Mouse (Mus musculus) MEL (cell line): Measurements from ENCODE around the gene Rogdi. TPM values are rescaled to one million over a fixed set of nuclear protein-coding genes. Genes with fewer than 3 reads are reported as not detected.

Source experiments
- DNase-seq: peaks from one replicate; pipeline ENCODE4 v3.0.0; 2011; ENCODE audit warnings: low read depth, low spot score
- H3K27ac ChIP-seq: 2 replicates; pipeline ENCODE4 v1.5.1; 2012; ENCODE audit warnings: low read depth, mild to moderate bottlenecking, control low read depth, low read length, moderate library complexity; ENCODE audit not compliant: control insufficient read depth
- H3K27me3 ChIP-seq, 2 experiments: fragments of 150-350 bp in 1 of 2; sonication (generic) in 1 of 2; 2 replicates each; pipeline ENCODE4 v1.6.1; 2012; ENCODE audit warnings: low read length in 2 of 2, mild to moderate bottlenecking in 2 of 2, improper control_type of control experiment in 1 of 2, moderate library complexity in 1 of 2; ENCODE audit not compliant: insufficient read depth in 2 of 2, control insufficient read depth in 1 of 2
- H3K36me3 ChIP-seq, 2 experiments: 2 replicates each; pipeline ENCODE4 v1.6.1; 2012 to 2014; ENCODE audit warnings: low read length in 2 of 2, improper control_type of control experiment in 1 of 2, inconsistent platforms in 1 of 2, mild to moderate bottlenecking in 1 of 2; ENCODE audit not compliant: insufficient read depth in 2 of 2, control insufficient read depth in 1 of 2
- H3K4me1 ChIP-seq, 2 experiments: fragments of 150-350 bp in 1 of 2; sonication (generic) in 1 of 2; 2 replicates each; pipeline ENCODE4 v1.6.1; 2012; ENCODE audit warnings: low read length in 2 of 2, improper control_type of control experiment in 1 of 2, mild to moderate bottlenecking in 1 of 2; ENCODE audit not compliant: insufficient read depth in 2 of 2, control insufficient read depth in 1 of 2
- H3K4me3 ChIP-seq, 2 experiments: fragments of 150-350 bp in 1 of 2; sonication (generic) in 1 of 2; 2 replicates each; pipeline ENCODE4 v1.5.1; 2012; ENCODE audit warnings: low read depth in 2 of 2, low read length in 2 of 2, mild to moderate bottlenecking in 2 of 2, moderate library complexity in 2 of 2, control low read depth in 1 of 2, improper control_type of control experiment in 1 of 2; ENCODE audit not compliant: control insufficient read depth in 1 of 2, insufficient read depth in 1 of 2
- H3K79me2 ChIP-seq: 2 replicates; pipeline ENCODE4 v1.6.1; 2012; ENCODE audit warnings: mild to moderate bottlenecking, low read length, moderate library complexity; ENCODE audit not compliant: control insufficient read depth, poor library complexity, insufficient read depth
- H3K9ac ChIP-seq: 2 replicates; pipeline ENCODE4 v1.6.1; 2012; ENCODE audit warnings: low read depth, mild to moderate bottlenecking, control low read depth, low read length, moderate library complexity; ENCODE audit not compliant: control insufficient read depth, poor library complexity, severe bottlenecking
- H3K9me3 ChIP-seq: fragments of 150-350 bp; sonication (generic); replicated peaks from 2 replicates; pipeline ENCODE4 v1.6.1; 2012; ENCODE audit warnings: mild to moderate bottlenecking, low read length, improper control_type of control experiment, moderate library complexity; ENCODE audit not compliant: insufficient read depth
- BHLHE40 ChIP-seq: IDR thresholded peaks from 2 replicates; pipeline ENCODE4 v1.6.1; 2012; ENCODE audit warnings: low read depth, mild to moderate bottlenecking, inconsistent platforms, low read length, improper control_type of control experiment, borderline replicate concordance
- CHD2 ChIP-seq: IDR thresholded peaks from 2 replicates; pipeline ENCODE4 v1.6.1; 2011; ENCODE audit warnings: low read length, improper control_type of control experiment
- CTCF ChIP-seq, 3 experiments: IDR thresholded peaks in 2 of 3; conservative IDR thresholded peaks in 1 of 3; 2 replicates each; pipeline ENCODE4 v1.5.1; 2011 to 2012; ENCODE audit warnings: low read length in 3 of 3, low read depth in 2 of 3, mild to moderate bottlenecking in 2 of 3, improper control_type of control experiment in 1 of 3, inconsistent platforms in 1 of 3, mixed read lengths in 1 of 3, moderate library complexity in 1 of 3; ENCODE audit not compliant: control insufficient read depth in 1 of 3, insufficient read depth in 1 of 3, poor library complexity in 1 of 3, severe bottlenecking in 1 of 3
- E2F4 ChIP-seq: IDR thresholded peaks from 2 replicates; pipeline ENCODE4 v1.6.1; 2011; ENCODE audit warnings: low read depth, low read length, improper control_type of control experiment, borderline replicate concordance
- ELF1 ChIP-seq: IDR thresholded peaks from 2 replicates; pipeline ENCODE4 v1.6.1; 2014; ENCODE audit warnings: low read depth, mild to moderate bottlenecking, inconsistent platforms, low read length, improper control_type of control experiment, moderate library complexity
- EP300 ChIP-seq, 2 experiments: IDR thresholded peaks; 2 replicates each; pipeline ENCODE4 v1.6.1; 2011; ENCODE audit warnings: improper control_type of control experiment in 2 of 2, low read length in 2 of 2, low read depth in 1 of 2, mild to moderate bottlenecking in 1 of 2
- GABPA ChIP-seq: IDR thresholded peaks from 2 replicates; pipeline ENCODE4 v1.6.1; 2012; ENCODE audit warnings: low read depth, mild to moderate bottlenecking, inconsistent platforms, low read length, improper control_type of control experiment, moderate library complexity
- HCFC1 ChIP-seq: IDR thresholded peaks from 2 replicates; pipeline ENCODE4 v1.6.1; 2012; ENCODE audit warnings: low read depth, mild to moderate bottlenecking, inconsistent platforms, low read length, improper control_type of control experiment, moderate library complexity
- KAT2A ChIP-seq: conservative IDR thresholded peaks from 2 replicates; pipeline ENCODE4 v1.6.1; 2012; ENCODE audit warnings: low read depth, low read length, improper control_type of control experiment, inconsistent platforms
- MAFK ChIP-seq: IDR thresholded peaks from 2 replicates; pipeline ENCODE4 v1.6.1; 2011; ENCODE audit warnings: low read depth, mild to moderate bottlenecking, low read length, improper control_type of control experiment, borderline replicate concordance
- MAZ ChIP-seq: IDR thresholded peaks from 2 replicates; pipeline ENCODE4 v1.6.1; 2012; ENCODE audit warnings: low read depth, mild to moderate bottlenecking, inconsistent platforms, low read length, improper control_type of control experiment
- MYB ChIP-seq: IDR thresholded peaks from 2 replicates; pipeline ENCODE4 v1.6.1; 2011; ENCODE audit warnings: mild to moderate bottlenecking, low read depth, low read length, improper control_type of control experiment
- MYC ChIP-seq: IDR thresholded peaks from 2 replicates; pipeline ENCODE4 v1.6.1; 2011; ENCODE audit warnings: low read depth, mild to moderate bottlenecking, low read length, improper control_type of control experiment, moderate library complexity
- SMC3 ChIP-seq: IDR thresholded peaks from 2 replicates; pipeline ENCODE4 v1.6.1; 2011; ENCODE audit warnings: low read depth, low read length, improper control_type of control experiment
- TCF12 ChIP-seq: IDR thresholded peaks from 2 replicates; pipeline ENCODE4 v1.6.1; 2014; ENCODE audit warnings: low read depth, mild to moderate bottlenecking, inconsistent platforms, low read length, improper control_type of control experiment, moderate library complexity
- UBTF ChIP-seq: IDR thresholded peaks from 2 replicates; pipeline ENCODE4 v1.6.1; 2012; ENCODE audit warnings: low read depth, mild to moderate bottlenecking, inconsistent platforms, low read length, improper control_type of control experiment, moderate library complexity, borderline replicate concordance; ENCODE audit not compliant: insufficient read depth
- USF2 ChIP-seq, 2 experiments: IDR thresholded peaks; 2 replicates each; pipeline ENCODE4 v1.6.1; 2011 to 2012; ENCODE audit warnings: improper control_type of control experiment in 2 of 2, low read length in 2 of 2, borderline replicate concordance in 1 of 2, inconsistent platforms in 1 of 2, low read depth in 1 of 2, mild to moderate bottlenecking in 1 of 2; ENCODE audit not compliant: insufficient read depth in 1 of 2
- ZC3H11A ChIP-seq: IDR thresholded peaks from 2 replicates; pipeline ENCODE4 v1.6.1; 2012; ENCODE audit warnings: low read depth, mild to moderate bottlenecking, inconsistent platforms, low read length, improper control_type of control experiment
- ZKSCAN1 ChIP-seq: IDR thresholded peaks from 2 replicates; pipeline ENCODE4 v1.6.1; 2012; ENCODE audit warnings: low read depth, mild to moderate bottlenecking, inconsistent platforms, low read length, improper control_type of control experiment, moderate library complexity
- ZNF384 ChIP-seq: IDR thresholded peaks from 2 replicates; pipeline ENCODE4 v1.6.1; 2012; ENCODE audit warnings: low read depth, mild to moderate bottlenecking, inconsistent platforms, low read length, improper control_type of control experiment
- polyA plus RNA-seq, 2 experiments: library from polyadenylated mRNA; stranded (reverse) in 1 of 2; unstranded in 1 of 2; fragments of >175 nt in 1 of 2; fragments of >200 nt in 1 of 2; gene quantifications; 2 replicates each; pipeline versions ENCODE4 v1.2.1 to v1.2.4; 2012; ENCODE audit warnings: low replicate concordance in 2 of 2, low read depth in 1 of 2; ENCODE audit not compliant: insufficient read length in 2 of 2, insufficient read depth in 1 of 2, missing spikeins in 1 of 2
- total RNA-seq: library from RNA; depleted of rRNA; stranded (reverse); fragments of 300-350 nt; gene quantifications from 2 replicates; pipeline ENCODE4 v1.2.3, GENCODE M21; 2012

Rogdi gene
- total and polyA plus RNA-seq, 3 experiments = 1.9 to 17.8 TPM; not detected in 1

GRCm38 (mm10) chr16:4998984-4999383 lies 14.4 kb downstream of the Rogdi start:
- peaks cover 3 to 4% of the 10 kb centered on the region in 2 experiments; a peak in 2 of 4 replicates for H3K27me3 ChIP-seq
- no peak for DNase-seq
- peaks cover 0 to 3% of the 10 kb centered on the region in 2 experiments; a peak in 1 of 4 replicates for H3K4me1 ChIP-seq
- H3K9ac ChIP-seq = no peak overlapping the region
- TF ChIP-seq MYC (no peak), KAT2A (no peak), HCFC1 (no peak), UBTF (no peak), MAFK (no peak), ZNF384 (no peak), CHD2 (no peak)
- no peaks in the 10 kb centered on the region for H3K9me3 ChIP-seq
- no peaks in the 10 kb centered on the region for H3K79me2 ChIP-seq
- peaks cover 0 to 5% of the 10 kb centered on the region in 2 experiments; a peak in 2 of 4 replicates for H3K36me3 ChIP-seq
- no peak overlapping the region for H3K4me3 ChIP-seq
- no peak overlapping the region for H3K27ac ChIP-seq

- peaks cover 0 to 2% of the 10 kb centered on the region in 2 experiments; a peak in 1 of 4 replicates for H3K36me3 ChIP-seq
- peaks cover 0 to 7% of the 10 kb centered on the region in 2 experiments; a peak in 1 of 4 replicates for H3K4me1 ChIP-seq
- TF ChIP-seq USF2 (IDR thresholded peaks at IDR 0.05; ENCODE audit: borderline replicate concordance in 1 of 2, insufficient read depth in 1 of 2, low read depth in 1 of 2, low read length in 2 of 2) (no peak), ELF1 (no peak), TCF12 (no peak), GABPA (no peak), SMC3 (no peak), UBTF (no peak), E2F4 (no peak), CTCF (IDR thresholded peaks at IDR 0.05 in 2 of 3, conservative IDR thresholded peaks at IDR 0.05 in 1 of 3; ENCODE audit: control insufficient read depth in 1 of 3, insufficient read depth in 1 of 3, low read depth in 2 of 3, low read length in 3 of 3, poor library complexity in 1 of 3, severe bottlenecking in 1 of 3) (no peak), EP300 (IDR thresholded peaks at IDR 0.05; ENCODE audit: low read depth in 1 of 2, low read length in 2 of 2) (no peak), BHLHE40 (no peak), MAZ (no peak), MYB (no peak), KAT2A (no peak), ZKSCAN1 (no peak), CHD2 (no peak), ZC3H11A (no peak)
- TF ChIP-seq, all 39 proteins: peak for 0
- DNase-seq = no peak
- H3K27me3 ChIP-seq = peaks cover 3 to 4% of the 10 kb centered on the region in 2 experiments; a peak in 2 of 4 replicates
- no peak within 1 kb of the TSS for H3K4me3 ChIP-seq
- H3K79me2 ChIP-seq = no peaks in the 10 kb centered on the region
- H3K9ac ChIP-seq = no peak within 1 kb of the TSS
- no peak within 1 kb of the TSS for H3K27ac ChIP-seq
- H3K9me3 ChIP-seq = no peaks in the 10 kb centered on the region
These were observed 15.8 kb downstream of the Rogdi start, which contains the start of gene Sept12 for GRCm38 (mm10) chr16:4997553-4997952. Gene Sept12, minus strand, starts transcription at chr16:4997852.
